Mouse (Mus musculus): ENCODE data around the gene Cdh4.

- TF ChIP-seq CTCF (IDR thresholded peaks at IDR 0.05; ENCODE audit: low read depth) (no peak), EP300 (IDR thresholded peaks at IDR 0.05; ENCODE audit: low read depth) (no peak)
These were observed 400.6 kb downstream of the Cdh4 start for GRCm38 (mm10) chr2:179842610-179843389.
